Mouse (Mus musculus) lung, embryonic 14.5 days (tissue): ENCODE data around the gene Nek5. TPM values are rescaled to one million over a fixed set of nuclear protein-coding genes. Genes with fewer than 3 reads are reported as not detected.

Experiments
- ATAC-seq: fragments of 200-750 bp; cut with Nextera tagmentation; 2 replicates; pipeline ENCODE4 v1.8.0; 2017; ENCODE audit warnings: mild to moderate bottlenecking, moderate TSS enrichment, moderate library complexity; ENCODE audit not compliant: insufficient read depth
- DNase-seq: peaks from one replicate; pipeline ENCODE4 v3.0.0-alpha.2; 2015
- H3K27ac ChIP-seq: fragments of 300-500 bp; sonication (generic); 2 replicates; pipeline ENCODE4 v1.5.1; 2014; ENCODE audit warnings: low read depth, mild to moderate bottlenecking, moderate library complexity
- H3K27me3 ChIP-seq: fragments of 300-500 bp; sonication (generic); 2 replicates; pipeline ENCODE4 v1.6.1; 2014; ENCODE audit warnings: low read length, control low read depth; ENCODE audit not compliant: insufficient read depth
- H3K36me3 ChIP-seq: fragments of 300-500 bp; sonication (generic); 2 replicates; pipeline ENCODE4 v1.6.1; 2014; ENCODE audit warnings: control low read depth; ENCODE audit not compliant: insufficient read depth
- H3K4me1 ChIP-seq: fragments of 300-500 bp; sonication (generic); 2 replicates; pipeline ENCODE4 v1.6.1; 2014; ENCODE audit warnings: antibody characterized with exemption, control low read depth; ENCODE audit not compliant: insufficient read depth
- H3K4me2 ChIP-seq: fragments of 300-500 bp; sonication (generic); 2 replicates; pipeline ENCODE4 v1.6.1; 2014; ENCODE audit warnings: mild to moderate bottlenecking
- H3K4me3 ChIP-seq: fragments of 300-500 bp; sonication (generic); 2 replicates; pipeline ENCODE4 v1.5.1; 2014; ENCODE audit warnings: low read depth, low read length
- H3K9ac ChIP-seq: fragments of 300-500 bp; sonication (generic); 2 replicates; pipeline ENCODE4 v1.6.1; 2014
- H3K9me3 ChIP-seq: fragments of 300-500 bp; sonication (generic); 2 replicates; pipeline ENCODE4 v1.6.1; 2016; ENCODE audit warnings: low read depth, low read length, control low read depth
- CTCF ChIP-seq: IDR thresholded peaks from 2 replicates; pipeline ENCODE4 v1.5.1; 2016; ENCODE audit warnings: antibody characterized with exemption, low read depth
- WGBS: fragments of 180-500 bp; shearing (Covaris S2); extraction: QIAGEN DNeasy Blood & Tissue Kit; methylation state at CpG from one replicate; pipeline ENCODE4 v1.1.7; 2014; 5-methylcytosine and 5-hydroxymethylcytosine counted together
- polyA plus RNA-seq: library from polyadenylated mRNA; unstranded; fragments of >200 nt; fragmentation: Nextera tagmentation; extraction: Ambion mirVana; gene quantifications from 2 replicates; pipeline ENCODE4 v1.2.1, GENCODE M21; 2014

Gene Nek5
- polyA plus RNA-seq, 1 experiment from 2014 or later: 0.26 TPM

- Histone ChIP-seq H3K4me1 (no peaks in the 10 kb centered on the region), H3K4me2 (peak overlapping the region; percentile 45), H3K4me3 (peak overlapping the region; percentile 19), H3K27ac (no peak overlapping the region; the same call in 1 of the 2 replicates), H3K9ac (peak overlapping the region; percentile 20; the same call in 1 of the 2 replicates), H3K27me3 (no peaks in the 10 kb centered on the region), H3K9me3 (no peaks in the 10 kb centered on the region), H3K36me3 (no peaks in the 10 kb centered on the region)
- DNase-seq (peak; percentile 56), ATAC-seq (peak; percentile 88)
- 10% methylated on average over 15 of the region's 15 CpGs for WGBS
- TF ChIP-seq CTCF: no peak
Observed at GRCm38 (mm10) chr8:22039468-22040152, 85.2 kb downstream of the Nek5 start.

GRCm38 (mm10) chr8:22037022-22037421 is 87.8 kb downstream of the Nek5 start:
- H3K4me3 ChIP-seq: no peak overlapping the region
- no peaks in the 10 kb centered on the region for H3K27me3 ChIP-seq
- WGBS: 32% methylated on average over 7 of the region's 7 CpGs
- no peaks in the 10 kb centered on the region for H3K4me1 ChIP-seq
- ATAC-seq (peak; percentile 53; the same call in 1 of the 2 replicates), DNase-seq (peak; percentile 29)
- H3K9ac ChIP-seq: peak overlapping the region; percentile 16; the same call in 1 of the 2 replicates
- TF ChIP-seq CTCF: no peak
- H3K36me3 ChIP-seq: no peaks in the 10 kb centered on the region
- no peak overlapping the region for H3K27ac ChIP-seq
- H3K4me2 ChIP-seq: no peak overlapping the region
- H3K9me3 ChIP-seq: no peaks in the 10 kb centered on the region

GRCm38 (mm10) chr8:22036137-22036536 is 88.7 kb downstream of the Nek5 start:
- H3K9me3 ChIP-seq: no peaks in the 10 kb centered on the region
- H3K4me2 ChIP-seq: no peak overlapping the region
- H3K4me1 ChIP-seq: no peaks in the 10 kb centered on the region
- H3K4me3 ChIP-seq: no peak overlapping the region
- WGBS: 93% methylated on average over 9 of the region's 9 CpGs
- H3K27ac ChIP-seq: no peak overlapping the region
- no peaks in the 10 kb centered on the region for H3K36me3 ChIP-seq
- no peak for TF ChIP-seq CTCF
- ATAC-seq: no peak
- no peak overlapping the region for H3K9ac ChIP-seq
- H3K27me3 ChIP-seq: no peaks in the 10 kb centered on the region
- DNase-seq: no peak

GRCm38 (mm10) chr8:22030990-22031389 is 93.9 kb downstream of the Nek5 start:
- no peak for DNase-seq
- WGBS: 66% methylated on average over 3 of the region's 3 CpGs
- no peak for TF ChIP-seq CTCF
- Histone ChIP-seq H3K36me3 (no peaks in the 10 kb centered on the region), H3K27me3 (no peaks in the 10 kb centered on the region), H3K27ac (no peak overlapping the region), H3K9ac (no peak overlapping the region), H3K9me3 (no peaks in the 10 kb centered on the region), H3K4me1 (no peaks in the 10 kb centered on the region), H3K4me3 (no peak overlapping the region), H3K4me2 (no peak overlapping the region)
- no peak for ATAC-seq

GRCm38 (mm10) chr8:22028973-22029372 is 95.9 kb downstream of the Nek5 start:
- no peaks in the 10 kb centered on the region for H3K27me3 ChIP-seq
- H3K9ac ChIP-seq: no peak overlapping the region
- no peaks in the 10 kb centered on the region for H3K4me1 ChIP-seq
- 84% methylated on average over 3 of the region's 3 CpGs for WGBS
- no peaks in the 10 kb centered on the region for H3K36me3 ChIP-seq
- no peak for DNase-seq
- no peak for ATAC-seq
- no peak overlapping the region for H3K4me3 ChIP-seq
- TF ChIP-seq CTCF: 0 out of 2 replicates have a peak, but pooled peaks have one; percentile 7
- no peaks in the 10 kb centered on the region for H3K9me3 ChIP-seq
- H3K27ac ChIP-seq: no peak overlapping the region
- H3K4me2 ChIP-seq: no peak overlapping the region

- no peaks in the 10 kb centered on the region for H3K27me3 ChIP-seq
- no peak for TF ChIP-seq CTCF
- no peaks in the 10 kb centered on the region for H3K4me1 ChIP-seq
- no peak overlapping the region for H3K4me3 ChIP-seq
- H3K9me3 ChIP-seq: no peaks in the 10 kb centered on the region
- no peak overlapping the region for H3K4me2 ChIP-seq
- H3K9ac ChIP-seq: no peak overlapping the region
- no peak overlapping the region for H3K27ac ChIP-seq
- H3K36me3 ChIP-seq: no peaks in the 10 kb centered on the region
- peak; percentile 2 for DNase-seq
- 52% methylated on average over 4 of the region's 4 CpGs for WGBS
- peak; percentile 91 for ATAC-seq
Observed at GRCm38 (mm10) chr8:22025241-22025640, 99.6 kb downstream of the Nek5 start.

Other genes starting within 250 kb of the Nek5 start
- not detected in 2 replicates for gene Defb9, start 239.6 kb downstream of the Nek5 start, polyA plus RNA-seq
- gene Defb11, start 218.6 kb downstream of the Nek5 start, polyA plus RNA-seq: not detected in 2 replicates
- gene Defb15, start 192.3 kb downstream of the Nek5 start, polyA plus RNA-seq: not detected in 2 replicates
- not detected in 2 replicates for gene Defb35, start 186.7 kb downstream of the Nek5 start, polyA plus RNA-seq
- not detected in 2 replicates for gene Defb13, start 178.3 kb downstream of the Nek5 start, polyA plus RNA-seq
- gene Fam90a1a, start 166.3 kb downstream of the Nek5 start, polyA plus RNA-seq: not detected in 2 replicates
- not detected in 2 replicates for gene Ccdc70, start 155.3 kb downstream of the Nek5 start, polyA plus RNA-seq
- 1.9 and 2.2 TPM in 2 replicates for gene Atp7b, start 64.7 kb downstream of the Nek5 start, polyA plus RNA-seq
- gene Alg11, start 64.3 kb downstream of the Nek5 start, polyA plus RNA-seq: 27.6 and 34.4 TPM in 2 replicates
- gene Nek3, start 41.4 kb upstream of the Nek5 start, polyA plus RNA-seq: 5.9 and 6.3 TPM in 2 replicates
- gene Ckap2, start 60.8 kb upstream of the Nek5 start, polyA plus RNA-seq: 65.5 and 68.2 TPM in 2 replicates
- gene Vps36, start 67.8 kb upstream of the Nek5 start, polyA plus RNA-seq: 52.1 and 55.6 TPM in 2 replicates
- gene Thsd1, start 102.3 kb upstream of the Nek5 start, polyA plus RNA-seq: 32.5 and 33.6 TPM in 2 replicates
- gene Tpte, start 158.4 kb upstream of the Nek5 start, polyA plus RNA-seq: not detected in 2 replicates